Mouse (Mus musculus) CD4-positive helper T cell, adult 2 months (primary cell): Measurements from ENCODE around the gene Foxe1.

Experiments
- DNase-seq: peaks from one replicate; pipeline ENCODE4 v3.0.0-alpha.2; 2012; ENCODE audit warnings: low read depth, missing footprints, low spot score

Foxe1 gene

DNA sequence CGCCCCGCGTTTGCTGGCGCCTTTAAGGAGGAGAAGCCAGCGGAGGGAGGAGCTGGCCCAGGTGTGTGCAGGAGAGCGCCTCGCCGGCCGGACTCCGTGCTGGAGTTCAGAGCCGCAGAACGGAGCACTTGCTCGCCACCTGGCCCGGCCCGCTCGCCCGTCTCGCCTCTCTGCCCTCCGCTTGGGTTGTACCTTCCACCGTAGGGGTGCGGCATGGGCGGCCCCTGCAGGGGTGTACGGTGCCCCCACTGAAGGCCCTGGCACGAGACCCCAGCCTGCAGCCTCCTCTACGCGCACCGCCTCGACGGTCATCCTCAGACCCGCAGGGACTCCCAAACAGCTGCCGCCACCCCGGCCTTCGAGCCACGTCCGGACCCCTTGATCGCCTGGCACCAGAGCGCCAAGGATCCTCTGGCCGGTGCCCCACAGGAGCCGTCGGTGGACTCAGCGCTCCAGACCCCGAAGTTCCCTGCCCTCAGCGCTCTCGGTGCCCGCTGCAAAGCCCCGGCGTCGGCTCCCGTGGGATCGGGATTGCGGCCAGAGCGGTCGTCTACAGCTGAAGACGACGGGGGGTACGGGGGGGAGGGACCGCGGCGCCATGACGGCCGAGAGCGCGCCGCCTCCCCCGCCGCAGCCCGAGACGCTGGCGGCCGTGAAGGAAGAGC lies at the start of gene Foxe1:
TSS of gene Foxe1 (plus strand) at position 14 of the 665 bp plus-strand sequence.
- DNase-seq, result no peak

DNA sequence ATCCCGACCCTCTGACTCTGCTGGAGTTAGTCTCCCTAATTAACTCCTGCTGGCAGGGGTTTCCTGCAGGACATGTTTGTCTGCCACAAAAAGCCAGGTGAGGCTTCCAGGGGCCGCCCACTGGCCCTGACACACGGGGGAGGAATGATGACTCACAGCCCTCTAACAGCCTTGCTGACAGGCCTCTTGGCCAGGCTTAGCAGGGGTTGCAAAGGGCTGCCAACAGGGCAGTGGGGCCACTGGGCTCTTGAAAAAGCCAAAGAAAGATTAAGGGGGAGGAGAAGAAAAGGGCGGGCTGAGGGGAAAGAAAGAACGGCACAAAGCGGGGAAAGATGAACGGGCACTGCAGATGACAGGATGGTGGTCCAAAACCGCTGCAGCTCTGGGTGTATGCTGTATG lies 39.3 kb upstream of the Foxe1 start:
- peak; percentile 17 for DNase-seq

DNA sequence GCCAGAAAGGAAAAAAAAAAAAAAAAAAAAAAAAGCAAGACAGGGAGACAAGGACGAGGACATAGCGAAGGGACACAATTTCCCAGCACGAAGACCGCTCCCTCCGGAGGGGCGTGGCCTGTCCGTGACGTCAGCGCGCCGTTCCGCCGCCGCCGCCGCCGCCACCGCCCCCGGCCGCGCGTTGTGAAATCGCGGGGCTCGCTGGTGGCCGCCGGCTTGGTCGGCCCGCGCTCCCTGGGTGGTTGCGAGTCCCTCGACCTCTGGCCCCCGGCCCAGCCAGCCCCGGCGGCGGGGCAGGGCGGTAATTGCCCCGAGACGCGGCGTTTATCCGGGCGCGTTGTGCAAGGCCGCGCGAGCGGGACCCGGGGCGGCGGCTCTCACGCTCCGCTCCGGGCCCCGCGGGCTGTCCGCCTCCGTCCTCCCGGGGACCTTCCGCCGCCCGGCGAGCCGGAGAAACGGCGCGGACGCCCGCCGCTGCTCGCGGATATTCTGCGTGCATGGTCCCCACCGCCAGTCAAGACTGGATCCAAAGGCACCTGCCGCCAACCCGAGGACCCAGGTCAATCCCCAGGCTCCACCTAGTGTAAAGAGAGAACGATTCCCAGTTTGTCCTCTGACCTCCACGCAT lies 38.5 kb upstream of the Foxe1 start:
- DNase-seq, result peak; percentile 76

DNA sequence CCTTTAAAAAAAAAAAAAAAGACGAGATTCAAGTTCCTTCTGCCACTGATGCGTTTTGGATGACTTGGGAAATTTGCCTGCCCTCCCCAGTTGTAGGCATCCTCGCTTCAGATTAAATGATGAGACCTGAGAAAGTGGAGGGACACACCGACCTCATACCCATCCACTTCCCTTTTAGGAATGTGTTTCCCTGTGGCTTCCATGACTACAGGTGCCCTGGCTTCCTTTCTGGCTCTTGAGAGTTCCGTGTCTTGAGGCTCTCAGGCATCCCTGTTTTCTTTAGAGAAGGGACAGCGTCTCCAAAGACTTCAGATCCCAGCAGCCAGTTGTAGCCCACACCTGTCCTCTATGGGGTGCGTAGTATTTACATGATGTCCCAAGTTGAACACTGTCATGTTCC lies 38.0 kb upstream of the Foxe1 start:
- no peak for DNase-seq

DNA sequence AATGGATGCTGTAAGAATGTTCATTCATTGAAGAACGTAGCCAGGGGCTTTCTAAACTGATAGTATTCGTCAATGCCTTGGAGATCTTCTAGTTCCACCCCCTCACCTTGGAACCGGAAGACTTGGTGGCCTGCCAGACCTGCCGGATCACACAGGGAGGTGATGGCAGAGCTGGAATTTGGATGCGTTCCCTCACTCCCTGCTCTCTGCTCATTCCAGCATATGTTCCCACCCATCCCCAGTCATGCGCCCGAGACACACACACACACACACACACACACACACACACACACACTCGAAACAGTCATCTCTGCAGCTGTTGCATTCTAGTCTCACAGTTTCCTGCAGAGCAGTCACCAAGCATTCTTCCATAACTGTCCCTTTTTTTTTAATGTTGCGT lies 36.1 kb upstream of the Foxe1 start:
- no peak for DNase-seq

DNA sequence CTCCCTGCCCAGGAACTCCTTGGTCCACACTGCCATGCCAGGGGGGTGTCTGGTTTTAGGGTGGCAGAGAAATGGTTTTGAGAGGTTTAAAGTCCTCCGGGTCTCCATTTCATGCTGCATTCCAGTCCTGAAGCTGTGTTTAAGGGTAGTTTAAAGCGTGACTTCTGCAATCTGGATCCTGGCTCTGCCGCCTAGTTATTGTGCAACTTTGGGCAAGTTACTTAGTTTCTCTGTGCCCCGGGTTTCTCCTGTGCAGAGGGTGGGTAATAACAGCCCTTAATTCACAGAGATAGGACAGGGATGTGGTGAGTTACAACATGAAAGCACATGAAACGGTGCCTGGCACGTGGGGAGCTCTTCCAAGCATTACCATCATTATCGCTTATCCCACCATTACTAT lies 35.5 kb upstream of the Foxe1 start:
- no peak for DNase-seq

DNA sequence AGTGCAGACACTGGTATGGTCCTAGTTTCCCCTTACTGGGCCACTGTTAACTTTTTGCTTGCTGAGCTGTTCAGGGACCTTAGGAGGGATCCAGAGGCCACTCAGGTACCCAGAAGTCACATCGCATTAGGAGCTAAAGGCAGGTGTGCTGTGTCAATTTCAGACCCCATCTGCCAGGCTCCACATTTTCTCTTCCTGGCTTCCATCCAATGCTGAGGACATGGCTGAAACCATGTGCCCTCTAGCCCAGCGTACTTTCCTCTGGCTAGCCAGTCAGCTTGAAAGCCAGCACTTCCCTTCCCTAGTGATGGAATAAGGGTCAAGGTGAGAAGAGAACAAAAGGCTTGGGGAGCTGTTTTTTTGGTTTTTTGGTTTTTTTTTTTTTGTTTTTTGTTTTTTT lies 31.8 kb upstream of the Foxe1 start:
- no peak for DNase-seq

DNA sequence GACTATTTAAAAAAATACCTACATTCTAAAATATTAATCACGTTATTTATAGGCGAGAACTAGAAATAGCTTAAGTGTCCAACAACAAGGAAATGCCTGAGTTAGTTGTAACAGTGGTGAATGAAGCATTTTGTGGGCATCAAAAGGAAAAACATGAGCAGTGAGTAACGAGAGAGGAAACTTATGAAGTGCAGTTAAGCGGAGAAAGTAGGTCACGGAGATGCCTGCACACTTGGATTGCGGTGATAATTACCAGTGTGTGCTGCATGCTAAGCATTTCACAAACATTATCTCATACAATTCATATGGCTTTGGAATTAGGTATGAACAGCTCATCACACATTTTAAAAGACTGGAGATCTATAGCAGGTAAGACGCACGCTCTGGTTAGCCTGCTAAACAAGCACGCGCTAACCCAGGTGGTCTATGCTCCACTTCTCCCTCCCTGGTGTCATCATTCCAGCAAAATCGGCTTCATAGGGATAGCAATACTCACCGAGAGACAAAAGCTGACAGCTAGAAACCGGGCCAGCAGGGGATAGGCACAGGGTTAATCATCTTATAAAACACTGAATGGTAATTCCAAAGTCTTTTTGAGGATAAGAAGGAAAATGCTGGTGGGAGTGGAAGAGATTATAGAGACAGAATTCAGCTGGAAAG lies 21.5 kb upstream of the Foxe1 start:
- DNase-seq, result no peak

DNA sequence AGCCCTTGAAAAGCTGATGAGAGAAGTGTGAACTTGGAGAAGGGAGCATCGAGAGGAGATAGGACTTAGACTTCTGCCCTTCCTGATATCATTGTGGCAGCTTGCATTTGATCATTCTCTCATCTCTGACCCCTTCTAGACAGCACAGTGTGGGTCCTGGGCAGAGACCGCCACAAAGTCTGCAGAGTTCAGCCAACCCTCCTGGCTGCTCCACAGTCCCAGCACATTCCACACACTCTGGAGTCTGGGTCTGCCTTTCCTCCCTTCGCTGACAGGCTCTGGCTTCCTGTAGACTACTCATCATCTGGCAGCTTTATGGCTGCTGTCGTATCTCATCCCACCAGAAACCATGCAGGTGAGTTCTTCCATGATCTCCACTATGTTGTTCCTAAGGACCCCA lies 20.7 kb upstream of the Foxe1 start:
- DNase-seq, result no peak

DNA sequence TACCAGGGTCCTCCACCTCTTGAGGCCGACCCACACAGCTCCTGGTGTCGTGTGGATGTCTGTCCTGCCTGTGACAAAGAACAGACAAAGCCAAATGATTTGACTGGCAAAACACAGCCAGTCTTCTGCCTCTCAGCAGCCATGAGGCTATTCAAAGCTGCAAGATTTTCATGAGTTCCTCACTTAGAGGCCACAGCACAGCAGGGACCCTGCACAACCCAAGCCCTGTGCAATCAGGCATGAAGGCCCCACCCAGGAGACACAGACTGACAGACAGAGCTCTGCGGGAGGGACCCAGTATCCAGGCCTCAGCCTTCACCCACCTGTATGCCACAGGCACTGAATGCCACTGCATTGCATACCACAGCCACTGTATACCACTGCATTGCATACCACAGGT lies 14.5 kb upstream of the Foxe1 start:
- no peak for DNase-seq

DNA sequence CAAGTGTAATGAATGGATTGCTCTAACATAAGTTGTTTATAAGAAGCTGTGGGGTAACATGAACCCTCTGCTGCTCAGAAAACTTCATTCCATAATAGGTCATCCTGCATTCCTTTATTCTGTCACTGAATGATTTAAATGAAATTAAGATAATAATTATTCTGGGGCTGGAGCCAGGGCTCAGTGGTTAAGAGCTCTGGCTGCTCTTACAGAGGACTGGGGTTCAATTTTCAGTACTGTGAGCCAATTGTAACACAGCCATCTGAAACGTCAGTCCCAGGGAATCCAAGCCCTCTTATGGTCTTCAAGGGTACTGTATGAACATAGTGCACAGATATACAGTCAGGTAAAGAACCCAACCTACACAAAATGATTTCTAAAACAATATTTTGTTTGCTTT lies 7.6 kb upstream of the Foxe1 start:
- no peak for DNase-seq

DNA sequence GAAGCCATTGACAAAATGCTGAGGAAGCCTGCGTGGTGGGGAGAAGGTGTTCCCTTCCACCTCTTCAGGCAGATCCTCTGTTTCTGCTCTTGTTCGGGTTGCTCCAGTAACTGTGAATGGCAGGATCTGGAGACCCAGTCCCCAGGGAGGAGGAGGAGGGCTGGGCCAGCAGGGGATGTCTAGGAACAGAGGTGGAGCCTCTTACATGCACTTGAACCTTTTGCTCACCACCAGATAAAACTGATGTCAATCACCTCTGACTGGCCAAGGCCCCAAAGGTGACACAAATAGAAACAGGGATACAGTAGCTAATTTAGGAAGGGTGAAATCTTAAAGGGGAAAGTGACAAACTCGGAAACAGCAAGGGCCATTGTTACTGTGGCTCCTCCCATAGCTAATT lies 5.4 kb upstream of the Foxe1 start:
- DNase-seq, result no peak

DNA sequence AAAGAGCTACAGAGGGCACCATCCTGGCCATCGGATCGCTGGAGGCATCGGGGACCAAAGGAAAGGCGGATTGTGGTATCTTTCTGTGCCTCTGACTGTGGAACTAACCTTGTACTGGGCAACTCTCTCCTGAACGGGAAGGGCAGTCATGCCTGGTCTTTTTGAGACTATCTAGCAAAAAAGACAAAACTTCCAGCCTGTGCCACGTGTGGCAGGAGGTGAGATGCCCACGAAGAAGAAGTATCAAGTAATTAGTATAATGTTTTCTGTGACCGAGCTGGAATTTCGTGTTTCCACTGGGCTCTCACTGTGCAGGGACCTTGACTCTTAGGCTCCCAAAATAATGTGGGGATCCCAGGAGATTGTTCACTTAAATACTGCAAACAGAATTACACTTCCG lies 4.4 kb upstream of the Foxe1 start:
- no peak for DNase-seq

DNA sequence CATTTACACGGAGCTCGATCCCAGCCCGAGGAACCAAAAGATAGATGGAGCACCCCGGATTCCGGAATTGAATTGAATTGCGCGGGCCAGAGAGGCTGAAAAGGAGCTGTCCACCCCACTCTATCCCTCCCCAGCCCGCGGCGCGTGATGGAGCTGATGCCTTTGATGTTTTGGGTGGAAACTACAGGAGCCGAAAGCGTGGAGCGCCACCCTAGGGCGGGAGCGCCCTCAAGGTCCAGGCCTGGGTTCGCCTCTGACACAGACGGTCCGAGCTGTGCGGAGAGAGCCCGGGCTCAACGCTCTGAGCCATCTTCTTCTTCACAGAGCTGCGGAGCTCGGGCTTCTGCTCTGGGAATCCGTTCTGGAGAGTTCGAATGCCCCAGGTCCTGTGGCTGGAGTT lies 3.8 kb upstream of the Foxe1 start:
- no peak for DNase-seq

DNA sequence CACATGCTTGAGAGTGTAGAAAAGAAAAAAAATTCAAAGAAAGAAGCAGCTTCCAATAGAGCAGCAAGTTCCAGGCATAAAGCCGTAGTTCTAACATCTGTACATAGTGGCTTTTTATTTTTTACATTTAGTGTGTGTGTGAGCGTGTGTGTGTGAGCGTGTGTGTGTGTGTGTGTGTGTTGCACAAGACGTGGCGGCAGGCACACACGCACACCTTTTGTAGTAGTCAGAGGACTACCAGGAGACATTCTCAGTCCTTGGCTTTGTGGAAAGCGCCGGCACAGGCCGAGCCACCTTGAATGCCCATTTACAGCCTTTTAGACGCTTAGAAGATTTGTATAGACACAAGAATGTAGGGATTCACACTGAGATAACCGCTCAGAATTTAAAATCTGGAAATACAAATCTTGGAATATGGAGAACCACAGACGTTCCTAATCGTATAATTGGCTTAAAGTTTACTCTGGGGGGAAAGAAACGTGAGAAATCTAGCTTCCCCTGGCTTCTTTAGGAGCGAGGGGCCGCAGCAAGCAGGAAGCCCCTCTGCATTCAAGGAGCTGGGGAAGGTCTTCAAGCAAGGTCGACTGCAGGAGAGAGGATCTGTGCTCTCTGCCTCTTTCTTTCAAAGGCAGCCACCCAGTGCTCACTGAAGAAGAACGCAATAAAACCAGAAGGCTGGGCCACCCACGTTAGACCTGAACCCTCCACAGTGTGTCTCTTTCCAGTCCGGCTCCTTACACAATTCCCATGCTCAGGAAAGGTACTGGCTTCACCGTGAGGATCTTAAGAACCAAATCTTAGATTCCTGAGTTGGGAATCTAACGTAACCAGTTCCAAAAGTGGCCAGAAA lies 1.4 kb upstream of the Foxe1 start:
- no peak for DNase-seq

DNA sequence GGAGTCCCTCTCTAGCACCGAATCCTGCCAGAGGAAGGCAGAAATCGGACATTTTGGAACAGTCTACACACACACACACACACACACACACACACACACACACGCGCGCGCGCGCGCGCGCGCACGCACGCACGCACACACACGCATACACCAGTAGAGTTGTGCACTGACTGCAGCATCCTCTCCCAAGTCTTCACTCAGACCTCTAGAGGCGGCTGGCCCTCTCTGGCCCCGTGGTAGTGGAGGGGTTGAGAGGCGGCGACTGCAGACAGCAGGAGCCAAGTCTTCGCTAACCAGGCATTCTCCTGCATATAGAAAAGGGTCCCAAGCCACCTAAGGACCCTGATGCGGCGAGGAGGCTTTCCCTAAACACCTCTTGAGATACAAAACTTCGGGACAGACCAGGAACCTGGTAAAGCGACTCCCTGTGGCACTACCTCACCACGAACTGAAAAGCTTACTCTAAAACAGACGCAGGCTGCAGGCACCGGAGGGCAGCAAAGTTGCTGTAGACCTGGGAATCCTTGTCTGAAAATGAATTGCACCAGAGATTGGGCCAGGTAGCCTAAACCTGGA lies 610 bp upstream of the Foxe1 start:
- no peak for DNase-seq

DNA sequence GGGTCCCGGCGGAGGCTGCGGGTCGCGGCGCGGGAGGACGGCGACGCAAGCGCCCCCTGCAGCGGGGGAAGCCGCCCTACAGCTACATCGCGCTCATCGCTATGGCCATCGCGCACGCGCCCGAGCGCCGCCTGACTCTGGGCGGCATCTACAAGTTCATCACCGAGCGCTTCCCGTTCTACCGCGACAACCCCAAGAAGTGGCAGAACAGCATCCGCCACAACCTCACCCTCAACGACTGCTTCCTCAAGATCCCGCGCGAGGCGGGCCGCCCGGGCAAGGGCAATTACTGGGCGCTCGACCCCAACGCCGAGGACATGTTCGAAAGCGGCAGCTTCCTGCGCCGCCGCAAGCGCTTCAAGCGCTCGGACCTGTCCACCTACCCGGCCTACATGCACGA lies 879 bp downstream of the Foxe1 start:
- DNase-seq, result peak; percentile 60

DNA sequence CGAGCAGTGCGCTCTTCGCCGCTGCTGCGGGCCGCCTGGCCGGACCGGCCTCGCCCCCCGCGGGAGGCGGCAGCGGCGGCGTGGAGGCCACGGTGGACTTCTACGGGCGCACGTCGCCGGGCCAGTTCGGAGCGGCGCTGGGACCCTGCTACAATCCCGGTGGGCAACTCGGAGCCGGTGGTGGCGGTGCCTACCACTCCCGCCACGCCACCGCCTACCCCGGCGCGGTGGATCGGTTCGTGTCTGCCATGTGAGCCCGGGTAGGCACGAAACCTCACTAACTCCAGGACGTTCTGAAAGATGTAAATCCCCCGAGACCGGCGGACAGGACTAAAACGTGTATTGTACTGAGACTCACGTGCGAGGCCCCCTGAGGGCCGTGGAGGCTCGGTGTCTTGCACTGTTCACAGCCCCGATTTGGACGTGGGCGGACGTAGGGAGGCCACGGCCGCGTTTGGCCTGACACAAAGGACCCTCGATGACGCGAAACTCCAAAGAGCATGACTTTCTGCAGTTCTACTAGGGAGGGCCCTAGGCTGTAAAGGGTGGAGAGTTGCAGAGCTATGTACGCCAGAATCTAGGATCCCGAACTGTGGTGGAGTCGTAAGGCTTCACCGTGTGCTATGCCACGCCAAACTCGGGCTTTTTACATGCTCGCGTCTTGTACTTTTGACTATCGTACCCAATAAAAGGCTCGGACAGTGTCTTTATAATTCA lies 1.8 kb downstream of the Foxe1 start:
- no peak for DNase-seq

DNA sequence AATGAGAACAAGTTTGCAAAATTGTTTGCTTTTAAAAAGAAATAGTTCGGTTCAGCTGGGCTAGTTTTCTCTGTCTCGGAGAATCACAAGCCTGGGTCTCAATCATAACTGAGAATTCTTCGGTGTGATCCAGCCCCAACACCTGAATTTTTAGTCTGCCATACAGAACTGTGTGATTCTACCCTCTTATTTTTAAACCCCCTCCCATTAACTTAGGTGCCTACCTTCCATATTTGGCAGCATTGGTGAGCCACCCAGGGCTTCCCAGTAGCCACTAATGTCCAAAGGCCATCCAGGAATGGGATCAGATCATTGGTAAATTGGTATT lies 2.3 kb downstream of the Foxe1 start:
- DNase-seq, result no peak

DNA sequence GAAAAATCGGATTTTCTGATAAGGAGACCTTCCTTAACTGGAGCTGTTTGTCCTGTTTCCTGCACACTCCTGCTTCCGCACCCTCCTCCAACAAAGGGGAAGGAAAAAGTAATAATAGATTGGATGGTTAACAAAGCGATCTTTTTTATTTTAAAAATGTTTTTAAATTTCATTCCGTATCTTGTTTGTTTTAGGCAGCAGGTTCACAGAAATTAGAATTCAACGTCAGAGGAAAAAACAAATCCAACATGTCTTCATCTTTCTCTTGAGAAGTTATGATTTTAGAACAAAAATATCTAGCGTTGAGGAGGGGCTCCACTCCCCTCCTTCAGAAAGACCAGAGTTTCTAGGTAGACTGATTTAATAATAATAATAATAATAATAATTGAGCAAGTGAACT lies 2.8 kb downstream of the Foxe1 start:
- no peak for DNase-seq

DNA sequence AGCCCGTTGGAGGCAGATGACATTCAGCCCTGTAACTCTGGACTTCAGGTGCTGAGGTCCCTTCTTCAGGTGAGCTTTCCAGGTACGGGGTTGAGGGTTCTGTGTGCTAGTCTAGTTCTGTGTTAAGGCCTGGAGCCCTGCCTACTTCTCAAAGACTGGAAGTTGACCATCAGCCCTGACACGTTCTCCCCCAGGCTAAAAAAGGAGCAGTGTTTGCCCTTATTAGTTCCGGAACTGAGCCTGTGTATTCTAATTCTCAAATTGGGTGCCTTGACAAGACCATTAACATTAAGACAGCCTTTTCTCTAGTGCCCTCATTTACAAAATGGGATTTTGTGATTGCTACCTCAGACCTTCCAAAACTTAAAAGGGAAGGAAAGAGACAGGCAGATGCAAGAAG lies 3.7 kb downstream of the Foxe1 start:
- no peak for DNase-seq
